Mouse (Mus musculus) midbrain, embryonic 15.5 days (tissue): ENCODE measurements around the gene Evi5l. TPM values are rescaled to one million over a fixed set of nuclear protein-coding genes. Genes with fewer than 3 reads are reported as not detected.

ENCODE experiments used
- polyA plus RNA-seq: library from polyadenylated mRNA; unstranded; fragments of >200 nt; fragmentation: Nextera tagmentation; extraction: Ambion mirVana; gene quantifications from 2 replicates; pipeline ENCODE4 v1.2.1, GENCODE M21; 2015

Gene Evi5l
- polyA plus RNA-seq, 1 experiment from 2014 or later, result 136 TPM

Other genes with a start within 250 kb of the Evi5l start
- not detected in 2 replicates for gene Cd209b, start 239.7 kb upstream of the Evi5l start, polyA plus RNA-seq
- gene Cd209c, start 211.8 kb upstream of the Evi5l start, polyA plus RNA-seq, result 0.57 and 0.80 TPM in 2 replicates
- gene Cd209f, start 60.7 kb upstream of the Evi5l start, polyA plus RNA-seq, result 0.18 and 0.39 TPM in 2 replicates
- gene Cd209g, start 32.5 kb upstream of the Evi5l start, polyA plus RNA-seq, result not detected in 2 replicates
- 54.7 and 61.1 TPM in 2 replicates for gene Prr36, start 50.9 kb downstream of the Evi5l start, polyA plus RNA-seq
- gene Lrrc8e, start 60.3 kb downstream of the Evi5l start, polyA plus RNA-seq, result 0.08 and 0.11 TPM in 2 replicates
- gene Map2k7, start 72.2 kb downstream of the Evi5l start, polyA plus RNA-seq, result 34.0 and 35.7 TPM in 2 replicates
- 1.0 and 1.8 TPM in 2 replicates for gene Gm49320, start 72.3 kb downstream of the Evi5l start, polyA plus RNA-seq
- 5.2 and 6.6 TPM in 2 replicates for gene Tgfbr3l, start 81.6 kb downstream of the Evi5l start, polyA plus RNA-seq
- 70.6 and 76.4 TPM in 2 replicates for gene Snapc2, start 86.5 kb downstream of the Evi5l start, polyA plus RNA-seq
- 278 and 306 TPM in 2 replicates for gene Ctxn1, start 92.7 kb downstream of the Evi5l start, polyA plus RNA-seq
- gene Timm44, start 109.3 kb downstream of the Evi5l start, polyA plus RNA-seq, result 46.7 and 48.2 TPM in 2 replicates
- 19.3 and 20.4 TPM in 2 replicates for gene Ccl25, start 158.6 kb downstream of the Evi5l start, polyA plus RNA-seq
- 108 and 111 TPM in 2 replicates for gene Elavl1, start 158.8 kb downstream of the Evi5l start, polyA plus RNA-seq